Mouse (Mus musculus): Measurements from ENCODE around the gene Dlg2. TPM values are rescaled to one million over a fixed set of nuclear protein-coding genes. Genes with fewer than 3 reads are reported as not detected.
"Not testable (repeated sequence)": the region's sequence is repeated elsewhere in the genome, so short reads cannot be mapped to it uniquely, and the experiment has no call there.

The Dlg2 gene
- polyA plus RNA-seq, 1 experiment, result 0.85 TPM

GRCm38 (mm10) chr7:90825640-90826039 is 349.2 kb downstream of the Dlg2 start:
- no peak for TF ChIP-seq POLR2A (IDR thresholded peaks at IDR 0.05; ENCODE audit: insufficient read depth, low read length)
- H3K9me3 ChIP-seq (replicated peaks; ENCODE audit: control insufficient read depth, insufficient read depth, low read length, poor library complexity, severe bottlenecking), result no peaks in the 10 kb centered on the region

GRCm38 (mm10) chr7:90841276-90841675 is 364.8 kb downstream of the Dlg2 start:
- H3K27me3 ChIP-seq (ENCODE audit: control insufficient read depth, insufficient read depth, low read length, poor library complexity, severe bottlenecking), result no peaks in the 10 kb centered on the region
- no peaks in the 10 kb centered on the region for H3K36me3 ChIP-seq (ENCODE audit: control insufficient read depth, insufficient read depth, low read length, poor library complexity, severe bottlenecking)
- H3K9ac ChIP-seq (ENCODE audit: low read depth, poor library complexity, severe bottlenecking), result no peak overlapping the region
- no peaks in the 10 kb centered on the region for H3K4me1 ChIP-seq (ENCODE audit: control insufficient read depth, insufficient read depth, low read length)
- no peak overlapping the region for H3K27ac ChIP-seq (ENCODE audit: insufficient read depth, low read length)
- no peak for TF ChIP-seq POLR2A (IDR thresholded peaks at IDR 0.05; ENCODE audit: insufficient read depth, low read length)
- no peak for TF ChIP-seq EP300 (IDR thresholded peaks at IDR 0.05; ENCODE audit: insufficient read depth, low read depth, low read length)
- no peak for TF ChIP-seq CTCF (IDR thresholded peaks at IDR 0.05; ENCODE audit: low read depth, low read length)
- no peak overlapping the region for H3K4me3 ChIP-seq (ENCODE audit: low read depth, low read length)
- H3K9me3 ChIP-seq (replicated peaks; ENCODE audit: control insufficient read depth, insufficient read depth, low read length, poor library complexity, severe bottlenecking), result no peaks in the 10 kb centered on the region

More at GRCm38 (mm10) chr7:90825640-90826039, 349.2 kb downstream of the Dlg2 start:
- Histone ChIP-seq H3K4me1 (ENCODE audit: control insufficient read depth, insufficient read depth, low read length) (no peaks in the 10 kb centered on the region), H3K36me3 (ENCODE audit: control insufficient read depth, insufficient read depth, low read length, poor library complexity, severe bottlenecking) (no peaks in the 10 kb centered on the region), H3K9ac (ENCODE audit: low read depth, poor library complexity, severe bottlenecking) (no peak overlapping the region), H3K27me3 (ENCODE audit: control insufficient read depth, insufficient read depth, low read length, poor library complexity, severe bottlenecking) (no peaks in the 10 kb centered on the region), H3K27ac (ENCODE audit: insufficient read depth, low read length) (no peak overlapping the region), H3K4me3 (ENCODE audit: low read depth, low read length) (no peak overlapping the region)

- Histone ChIP-seq H3K4me3 (ENCODE audit: low read depth, low read length) (no peak overlapping the region), H3K9ac (ENCODE audit: low read depth, poor library complexity, severe bottlenecking) (no peak overlapping the region), H3K36me3 (ENCODE audit: control insufficient read depth, insufficient read depth, low read length, poor library complexity, severe bottlenecking) (no peaks in the 10 kb centered on the region), H3K9me3 (replicated peaks; ENCODE audit: control insufficient read depth, insufficient read depth, low read length, poor library complexity, severe bottlenecking) (no peaks in the 10 kb centered on the region), H3K27ac (ENCODE audit: insufficient read depth, low read length) (no peak overlapping the region), H3K4me1 (ENCODE audit: control insufficient read depth, insufficient read depth, low read length) (no peaks in the 10 kb centered on the region), H3K27me3 (ENCODE audit: control insufficient read depth, insufficient read depth, low read length, poor library complexity, severe bottlenecking) (no peaks in the 10 kb centered on the region)
- TF ChIP-seq POLR2A (IDR thresholded peaks at IDR 0.05; ENCODE audit: insufficient read depth, low read length), result no peak
- TF ChIP-seq CTCF (IDR thresholded peaks at IDR 0.05; ENCODE audit: low read depth, low read length), result no peak
- no peak for TF ChIP-seq EP300 (IDR thresholded peaks at IDR 0.05; ENCODE audit: insufficient read depth, low read depth, low read length)
Observed at GRCm38 (mm10) chr7:90843345-90844293, 367.1 kb downstream of the Dlg2 start.

- not testable (repeated sequence) for H3K4me3 ChIP-seq (ENCODE audit: low read depth, low read length); H3K9me3 ChIP-seq (replicated peaks; ENCODE audit: control insufficient read depth, insufficient read depth, low read length, poor library complexity, severe bottlenecking); H3K27me3 ChIP-seq (ENCODE audit: control insufficient read depth, insufficient read depth, low read length, poor library complexity, severe bottlenecking); H3K4me1 ChIP-seq (ENCODE audit: control insufficient read depth, insufficient read depth, low read length); H3K36me3 ChIP-seq (ENCODE audit: control insufficient read depth, insufficient read depth, low read length, poor library complexity, severe bottlenecking); H3K27ac ChIP-seq (ENCODE audit: insufficient read depth, low read length); H3K9ac ChIP-seq (ENCODE audit: low read depth, poor library complexity, severe bottlenecking)
Observed at GRCm38 (mm10) chr7:90876796-90877195, 400.3 kb downstream of the Dlg2 start.

GRCm38 (mm10) chr7:90882740-90883139 is 406.3 kb downstream of the Dlg2 start:
- Histone ChIP-seq H3K9ac (ENCODE audit: low read depth, poor library complexity, severe bottlenecking) (no peak overlapping the region), H3K4me3 (ENCODE audit: low read depth, low read length) (no peak overlapping the region), H3K27ac (ENCODE audit: insufficient read depth, low read length) (no peak overlapping the region), H3K4me1 (ENCODE audit: control insufficient read depth, insufficient read depth, low read length) (no peaks in the 10 kb centered on the region), H3K9me3 (replicated peaks; ENCODE audit: control insufficient read depth, insufficient read depth, low read length, poor library complexity, severe bottlenecking) (no peaks in the 10 kb centered on the region), H3K27me3 (ENCODE audit: control insufficient read depth, insufficient read depth, low read length, poor library complexity, severe bottlenecking) (peaks cover 1% of the 10 kb centered on the region; the same call in 1 of the 2 replicates), H3K36me3 (ENCODE audit: control insufficient read depth, insufficient read depth, low read length, poor library complexity, severe bottlenecking) (no peaks in the 10 kb centered on the region)
- TF ChIP-seq POLR2A (IDR thresholded peaks at IDR 0.05; ENCODE audit: insufficient read depth, low read length) (no peak), EP300 (IDR thresholded peaks at IDR 0.05; ENCODE audit: insufficient read depth, low read depth, low read length) (no peak), CTCF (IDR thresholded peaks at IDR 0.05; ENCODE audit: low read depth, low read length) (no peak)

GRCm38 (mm10) chr7:90886396-90887006 is 410.0 kb downstream of the Dlg2 start:
- Histone ChIP-seq H3K4me3 (ENCODE audit: low read depth, low read length) (no peak overlapping the region), H3K27ac (ENCODE audit: insufficient read depth, low read length) (no peak overlapping the region), H3K27me3 (ENCODE audit: control insufficient read depth, insufficient read depth, low read length, poor library complexity, severe bottlenecking) (peaks cover 1% of the 10 kb centered on the region; the same call in 1 of the 2 replicates), H3K9me3 (replicated peaks; ENCODE audit: control insufficient read depth, insufficient read depth, low read length, poor library complexity, severe bottlenecking) (no peaks in the 10 kb centered on the region), H3K36me3 (ENCODE audit: control insufficient read depth, insufficient read depth, low read length, poor library complexity, severe bottlenecking) (no peaks in the 10 kb centered on the region), H3K4me1 (ENCODE audit: control insufficient read depth, insufficient read depth, low read length) (no peaks in the 10 kb centered on the region), H3K9ac (ENCODE audit: low read depth, poor library complexity, severe bottlenecking) (no peak overlapping the region)
- TF ChIP-seq EP300 (IDR thresholded peaks at IDR 0.05; ENCODE audit: insufficient read depth, low read depth, low read length) (no peak), CTCF (IDR thresholded peaks at IDR 0.05; ENCODE audit: low read depth, low read length) (no peak), POLR2A (IDR thresholded peaks at IDR 0.05; ENCODE audit: insufficient read depth, low read length) (no peak)

All from ES-Bruce4 (cell line).